Mouse (Mus musculus) neural tube, embryonic 14.5 days (tissue): ENCODE measurements around the gene Mink1. TPM values are rescaled to one million over a fixed set of nuclear protein-coding genes. Genes with fewer than 3 reads are reported as not detected.
A peak's percentile ranks its signal among the peaks of the same experiment; 100 is the strongest.

Experiments used
- ATAC-seq: fragments of 200-750 bp; cut with Nextera tagmentation; 2 replicates; pipeline ENCODE4 v1.8.0; 2017; ENCODE audit warnings: low read depth, mild to moderate bottlenecking, moderate TSS enrichment, moderate library complexity
- H3K27ac ChIP-seq: fragments of 300-500 bp; sonication (generic); 2 replicates; pipeline ENCODE4 v1.5.1; 2014; ENCODE audit warnings: low read depth, mild to moderate bottlenecking, control low read depth, low read length, moderate library complexity, mixed read lengths
- H3K27me3 ChIP-seq: fragments of 300-500 bp; sonication (generic); 2 replicates; pipeline ENCODE4 v1.6.1; 2014; ENCODE audit warnings: low read length; ENCODE audit not compliant: control insufficient read depth, insufficient read depth
- H3K36me3 ChIP-seq: fragments of 300-500 bp; sonication (generic); 2 replicates; pipeline ENCODE4 v1.6.1; 2014; ENCODE audit warnings: low read length, mixed read lengths; ENCODE audit not compliant: control insufficient read depth, insufficient read depth
- H3K4me1 ChIP-seq: fragments of 300-500 bp; sonication (generic); 2 replicates; pipeline ENCODE4 v1.6.1; 2014; ENCODE audit warnings: low read length; ENCODE audit not compliant: control insufficient read depth, insufficient read depth
- H3K4me2 ChIP-seq: fragments of 300-500 bp; sonication (generic); 2 replicates; pipeline ENCODE4 v1.6.1; 2014; ENCODE audit warnings: mild to moderate bottlenecking, low read depth, low read length, control low read depth
- H3K4me3 ChIP-seq: fragments of 300-500 bp; sonication (generic); 2 replicates; pipeline ENCODE4 v1.5.1; 2014; ENCODE audit warnings: low read depth, low read length, control low read depth, mixed read lengths
- H3K9ac ChIP-seq: fragments of 300-500 bp; sonication (generic); replicated peaks from 2 replicates; pipeline ENCODE4 v1.6.1; 2014; ENCODE audit warnings: low read depth, mild to moderate bottlenecking, control low read depth, low read length, mixed read lengths
- H3K9me3 ChIP-seq: fragments of 300-500 bp; sonication (generic); 2 replicates; pipeline ENCODE4 v1.6.1; 2016; ENCODE audit warnings: low read length; ENCODE audit not compliant: control insufficient read depth
- WGBS: fragments of 180-500 bp; shearing (Covaris S2); extraction: QIAGEN DNeasy Blood & Tissue Kit; methylation state at CpG from one replicate; pipeline ENCODE4 v1.1.7; 2014; 5-methylcytosine and 5-hydroxymethylcytosine counted together
- polyA plus RNA-seq: library from polyadenylated mRNA; unstranded; fragments of >200 nt; fragmentation: Nextera tagmentation; extraction: Ambion mirVana; gene quantifications from 2 replicates; pipeline ENCODE4 v1.2.1, GENCODE M21; 2014

Gene Mink1
- polyA plus RNA-seq, 1 experiment from 2014 or later = 20.2 TPM

DNA sequence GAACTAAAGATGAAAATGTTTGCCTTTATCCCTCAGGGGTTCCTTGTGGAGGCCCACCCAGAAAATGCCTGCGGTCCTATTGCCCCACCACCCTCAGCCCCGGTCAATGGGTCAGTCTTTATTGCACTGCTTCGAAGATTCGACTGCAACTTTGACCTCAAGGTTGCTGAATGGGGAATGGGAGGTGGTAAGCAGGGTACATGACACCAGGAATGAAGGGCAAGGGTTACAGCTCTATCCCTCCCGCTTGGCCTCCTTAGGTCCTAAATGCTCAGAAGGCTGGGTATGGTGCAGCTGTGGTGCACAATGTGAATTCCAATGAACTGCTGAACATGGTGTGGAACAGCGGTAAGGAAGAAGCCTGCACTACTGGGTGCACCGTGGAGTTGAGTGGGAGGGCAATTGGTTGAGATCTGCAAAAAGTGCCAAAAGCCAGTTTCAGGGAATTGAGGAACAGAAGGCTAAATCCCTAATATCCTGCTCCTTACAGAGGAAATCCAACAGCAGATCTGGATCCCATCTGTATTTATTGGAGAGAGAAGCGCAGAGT is 86.6 kb downstream of the Mink1 start:
- Histone ChIP-seq H3K27ac (no peak overlapping the region), H3K9me3 (no peaks in the 10 kb centered on the region), H3K4me2 (peak overlapping the region; percentile 100; the same call in 1 of the 2 replicates), H3K4me1 (peaks cover 30% of the 10 kb centered on the region), H3K36me3 (peaks cover 40% of the 10 kb centered on the region), H3K9ac (no peak overlapping the region), H3K27me3 (no peaks in the 10 kb centered on the region), H3K4me3 (no peak overlapping the region)
- WGBS = 81% methylated on average over 8 of the region's 8 CpGs
- ATAC-seq = no peak

DNA sequence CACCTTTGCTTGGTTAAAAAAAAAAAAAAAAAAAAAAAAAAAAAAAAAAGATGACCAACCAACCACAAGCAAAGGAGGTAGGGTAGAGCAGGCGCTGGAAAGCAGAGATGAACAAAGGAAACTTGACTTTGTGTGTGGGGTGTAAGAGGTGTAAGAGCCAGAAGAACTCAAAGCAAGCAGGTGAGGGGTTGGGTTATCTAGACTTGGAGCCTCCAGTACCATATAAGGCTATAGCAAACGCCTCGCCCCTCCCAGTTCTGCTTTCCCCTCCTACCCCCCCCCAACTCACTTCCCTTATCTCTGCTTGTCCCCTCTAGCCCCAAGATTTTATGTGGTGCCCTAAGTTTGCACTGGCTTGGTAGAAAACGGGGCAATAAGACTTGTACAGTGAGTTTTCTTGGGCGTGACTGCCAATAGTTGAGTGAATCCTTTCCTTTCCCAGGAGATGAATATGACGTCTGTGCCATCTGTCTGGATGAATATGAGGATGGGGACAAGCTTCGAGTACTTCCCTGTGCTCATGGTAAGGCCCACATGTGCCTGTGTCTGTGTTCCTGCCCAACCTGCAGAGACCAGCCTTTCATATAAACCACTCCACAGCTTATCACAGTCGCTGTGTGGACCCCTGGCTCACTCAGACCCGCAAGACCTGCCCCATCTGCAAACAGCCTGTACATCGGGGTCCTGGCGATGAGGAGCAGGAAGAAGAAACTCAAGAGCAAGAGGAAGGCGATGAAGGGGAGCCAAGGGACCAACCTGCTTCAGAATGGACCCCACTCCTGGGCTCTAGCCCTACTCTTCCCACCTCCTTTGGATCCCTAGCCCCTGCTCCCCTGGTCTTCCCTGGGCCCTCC is 87.9 kb downstream of the Mink1 start:
- peaks cover 30% of the 10 kb centered on the region for H3K36me3 ChIP-seq
- peaks cover 28% of the 10 kb centered on the region for H3K4me1 ChIP-seq
- no peak overlapping the region for H3K4me3 ChIP-seq
- H3K27me3 ChIP-seq = no peaks in the 10 kb centered on the region
- 81% methylated on average over 12 of the region's 12 CpGs for WGBS
- no peak overlapping the region for H3K9ac ChIP-seq
- no peak for ATAC-seq
- no peak overlapping the region for H3K4me2 ChIP-seq
- H3K27ac ChIP-seq = no peak overlapping the region
- H3K9me3 ChIP-seq = no peaks in the 10 kb centered on the region

DNA sequence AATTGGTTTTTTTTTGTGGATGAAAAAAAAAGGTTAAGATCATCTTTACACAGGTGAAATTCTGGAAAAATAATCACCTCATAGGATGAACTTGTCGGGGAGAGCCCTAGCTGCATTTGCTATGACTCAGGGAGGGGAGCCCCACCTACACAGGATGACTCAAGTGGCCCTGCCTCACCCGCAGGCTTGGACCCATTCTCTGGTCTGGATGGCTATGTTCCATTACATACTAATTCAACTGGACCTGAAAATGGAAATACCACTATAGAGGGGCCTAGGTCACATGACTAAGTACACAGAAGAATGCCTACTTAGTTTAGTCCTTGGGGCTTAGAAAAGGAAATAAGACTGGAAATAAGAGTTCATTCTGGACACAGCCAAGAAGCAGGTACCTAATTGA is 88.7 kb downstream of the Mink1 start:
- no peak for ATAC-seq
- H3K4me3 ChIP-seq = no peak overlapping the region
- no peak overlapping the region for H3K27ac ChIP-seq
- no peaks in the 10 kb centered on the region for H3K27me3 ChIP-seq
- no peak overlapping the region for H3K9ac ChIP-seq
- 85% methylated on average over 2 of the region's 2 CpGs for WGBS
- no peaks in the 10 kb centered on the region for H3K9me3 ChIP-seq
- peaks cover 28% of the 10 kb centered on the region for H3K4me1 ChIP-seq
- H3K36me3 ChIP-seq = peaks cover 30% of the 10 kb centered on the region
- no peak overlapping the region for H3K4me2 ChIP-seq

DNA sequence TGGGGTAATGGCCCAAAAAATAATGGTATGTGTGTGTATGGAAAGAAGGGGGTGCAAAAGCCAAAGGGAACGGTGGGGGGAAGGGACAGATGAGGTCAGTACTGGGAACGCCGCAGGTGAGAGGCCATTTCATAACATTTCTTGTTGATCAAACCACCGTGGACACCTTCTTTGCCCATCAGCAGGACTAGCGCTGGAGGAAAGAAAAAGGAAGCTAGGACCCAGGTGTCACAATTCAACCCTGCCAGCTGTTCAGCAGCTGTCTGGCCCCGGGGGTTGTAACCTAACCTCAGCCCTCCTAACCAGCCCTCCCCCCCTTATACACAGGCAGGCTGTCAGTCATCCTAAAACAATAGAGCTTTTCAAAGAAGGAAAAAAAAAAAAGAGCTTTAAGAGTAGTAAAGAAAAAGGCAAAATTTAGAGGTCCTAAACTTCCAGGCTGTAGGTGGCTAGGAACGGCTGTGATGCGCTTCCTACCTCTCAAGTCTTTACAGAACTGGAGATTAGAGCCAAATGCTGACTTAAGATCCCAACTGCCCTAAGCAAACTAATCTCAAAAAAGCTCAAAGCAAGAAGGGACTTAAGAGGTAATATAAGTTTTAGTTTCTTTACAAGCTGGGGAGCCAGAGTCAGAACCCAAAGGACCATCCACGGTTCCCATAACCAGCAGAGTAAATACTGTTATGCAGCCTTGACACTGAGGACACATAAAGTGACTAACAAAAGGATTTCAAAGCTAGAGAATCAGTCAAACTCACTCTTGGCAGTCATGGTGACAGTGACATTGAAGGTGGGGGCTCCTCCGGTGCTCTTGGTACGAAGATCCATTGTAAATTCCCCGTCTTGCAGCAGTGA is 89.6 kb downstream of the Mink1 start:
- no peak overlapping the region for H3K27ac ChIP-seq
- no peaks in the 10 kb centered on the region for H3K9me3 ChIP-seq
- peaks cover 34% of the 10 kb centered on the region for H3K4me1 ChIP-seq
- no peak for ATAC-seq
- H3K9ac ChIP-seq = no peak overlapping the region
- H3K4me2 ChIP-seq = peak overlapping the region; percentile 91
- H3K36me3 ChIP-seq = peaks cover 30% of the 10 kb centered on the region
- no peaks in the 10 kb centered on the region for H3K27me3 ChIP-seq
- WGBS = 72% methylated on average over 12 of the region's 12 CpGs
- H3K4me3 ChIP-seq = peak overlapping the region; percentile 98; the same call in 1 of the 2 replicates

DNA sequence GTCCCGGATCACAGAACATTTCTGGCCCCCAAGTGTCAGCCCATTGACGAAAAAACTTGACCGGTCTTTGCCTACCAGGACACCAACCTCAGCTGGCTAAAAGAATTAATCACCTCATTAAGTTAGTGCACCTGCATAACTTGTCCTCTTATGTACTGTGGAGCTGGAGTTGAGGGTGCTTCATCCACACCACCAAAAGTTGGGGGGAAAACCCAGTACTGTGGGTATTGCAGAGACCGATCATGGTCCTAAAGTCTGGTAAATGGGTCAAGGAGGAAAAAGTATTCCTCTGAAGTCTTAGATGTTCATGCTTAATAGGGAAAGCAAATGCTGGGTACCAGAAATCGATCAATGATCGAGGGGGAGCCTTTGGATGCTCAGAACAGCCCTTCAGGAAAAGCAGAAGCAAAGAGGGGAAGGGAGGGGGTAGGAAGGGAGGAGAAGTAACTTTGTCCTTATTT is 90.2 kb downstream of the Mink1 start:
- Histone ChIP-seq H3K27me3 (no peaks in the 10 kb centered on the region), H3K4me2 (peak overlapping the region; percentile 91), H3K9ac (peak overlapping the region; percentile 95; the same call in 1 of the 2 replicates), H3K4me1 (peaks cover 31% of the 10 kb centered on the region), H3K27ac (no peak overlapping the region), H3K4me3 (peak overlapping the region; percentile 98), H3K9me3 (no peaks in the 10 kb centered on the region), H3K36me3 (peaks cover 30% of the 10 kb centered on the region)
- WGBS = 68% methylated on average over 6 of the region's 6 CpGs
- no peak for ATAC-seq

DNA sequence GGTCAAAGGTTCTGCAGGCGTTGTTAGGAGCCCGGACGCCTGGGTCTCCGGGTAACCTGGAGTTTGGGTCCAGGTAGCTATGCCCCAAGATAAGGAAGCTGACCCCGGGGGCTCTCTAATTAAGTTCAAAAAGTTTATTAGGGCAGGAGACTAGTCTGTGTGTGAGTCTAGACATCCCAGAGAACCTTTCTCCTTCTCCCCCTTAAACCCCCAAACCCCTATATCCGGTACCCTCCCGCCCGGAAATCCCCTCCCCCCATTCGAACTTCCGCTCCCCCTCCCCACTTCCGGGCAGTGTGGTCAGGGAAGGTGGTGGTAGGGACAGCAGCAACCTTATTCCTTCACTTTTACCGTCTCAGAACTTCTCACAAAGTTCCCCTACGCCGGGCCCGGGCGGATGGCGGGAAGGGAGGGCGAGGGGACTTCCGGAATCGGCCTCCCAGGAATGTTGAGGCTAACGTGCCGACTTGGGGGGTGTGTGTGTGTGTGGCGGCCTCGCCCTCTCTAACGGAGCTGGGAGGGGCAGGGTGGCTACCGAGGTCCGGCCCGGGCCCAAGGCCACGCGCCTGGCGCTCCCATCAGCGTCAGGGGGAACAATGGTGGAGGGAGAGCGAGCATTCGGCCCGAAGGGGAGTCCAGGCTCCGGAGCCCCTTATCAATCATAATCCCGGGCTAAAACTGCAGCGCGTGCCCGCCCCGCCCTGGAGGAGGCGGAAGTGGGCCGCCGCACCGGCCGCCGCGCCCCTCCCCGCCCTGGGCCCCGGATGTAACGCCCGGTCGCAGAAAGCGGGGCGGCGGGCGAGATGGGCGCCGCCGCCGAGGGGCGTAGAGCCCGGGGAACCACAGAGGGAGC is 90.9 kb downstream of the Mink1 start:
- peak overlapping the region; percentile 91 for H3K4me2 ChIP-seq
- peak overlapping the region; percentile 96 for H3K27ac ChIP-seq
- peak overlapping the region; percentile 95 for H3K9ac ChIP-seq
- H3K9me3 ChIP-seq = no peaks in the 10 kb centered on the region
- peak overlapping the region; percentile 98 for H3K4me3 ChIP-seq
- peaks cover 30% of the 10 kb centered on the region for H3K36me3 ChIP-seq
- H3K27me3 ChIP-seq = no peaks in the 10 kb centered on the region
- under 1% methylated on average over 45 of the region's 63 CpGs for WGBS
- peak; percentile 60 for ATAC-seq
- peaks cover 25% of the 10 kb centered on the region for H3K4me1 ChIP-seq

DNA sequence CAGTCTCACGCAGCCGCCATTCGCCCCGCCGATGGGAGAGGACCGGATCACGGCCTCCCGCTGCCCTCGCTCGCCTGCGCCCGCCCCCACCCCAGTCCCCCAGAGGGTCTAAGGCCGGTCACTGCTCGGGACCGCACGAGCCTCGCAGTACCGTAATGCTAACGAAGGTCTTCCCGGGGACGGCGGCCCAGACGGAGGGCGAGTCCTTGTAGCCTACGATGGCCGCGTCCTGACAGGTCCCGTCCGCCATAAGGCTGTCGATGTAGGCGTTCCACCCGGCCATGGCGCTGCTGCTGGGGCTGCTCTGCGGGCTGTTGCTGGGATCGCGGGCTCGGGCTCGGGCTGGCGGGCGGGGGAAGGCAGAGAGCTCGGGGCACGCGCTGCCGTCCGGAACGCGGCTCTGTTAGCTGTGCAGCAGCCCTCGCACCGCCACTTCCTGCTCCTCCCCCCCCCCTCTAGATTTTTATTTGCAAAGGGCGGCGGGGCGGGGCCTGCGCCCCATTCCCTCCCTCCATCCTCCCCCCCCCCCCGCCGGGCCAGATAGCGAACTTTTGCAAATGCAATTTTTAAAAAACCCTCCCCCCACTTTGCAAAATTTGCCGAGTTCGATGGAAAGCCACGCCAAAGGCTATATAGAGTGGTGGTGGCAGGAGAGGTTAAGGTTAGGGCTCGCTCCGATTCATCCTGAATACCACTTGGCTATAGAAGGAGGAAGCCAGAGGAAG is 91.7 kb downstream of the Mink1 start, which contains the start of gene Pfn1:
Pfn1 (minus strand) TSS at position 447 of the 725 bp plus-strand sequence.
- H3K27me3 ChIP-seq = no peaks in the 10 kb centered on the region
- H3K4me2 ChIP-seq = peak within 1 kb of the TSS; percentile 91
- peak within 1 kb of the TSS; percentile 95 for H3K9ac ChIP-seq
- H3K9me3 ChIP-seq = no peaks in the 10 kb centered on the region
- peak within 1 kb of the TSS; percentile 98 for H3K4me3 ChIP-seq
- peak; percentile 54 for ATAC-seq
- H3K4me1 ChIP-seq = peaks cover 23% of the 10 kb centered on the region
- under 1% methylated on average over 43 of the region's 61 CpGs for WGBS
- peak within 1 kb of the TSS; percentile 96 for H3K27ac ChIP-seq
- peaks cover 24% of the 10 kb centered on the region for H3K36me3 ChIP-seq
